Mouse (Mus musculus): ENCODE measurements around the gene Casc4.
"Not testable (repeated sequence)": the region's sequence is repeated elsewhere in the genome, so short reads cannot be mapped to it uniquely, and the experiment has no call there.

Casc4 gene

GRCm38 (mm10) chr2:121909975-121910374 lies 43.2 kb downstream of the Casc4 start:
- no peak for DNase-seq (ENCODE audit: extremely low read depth, insufficient read length, low spot score)

DNA sequence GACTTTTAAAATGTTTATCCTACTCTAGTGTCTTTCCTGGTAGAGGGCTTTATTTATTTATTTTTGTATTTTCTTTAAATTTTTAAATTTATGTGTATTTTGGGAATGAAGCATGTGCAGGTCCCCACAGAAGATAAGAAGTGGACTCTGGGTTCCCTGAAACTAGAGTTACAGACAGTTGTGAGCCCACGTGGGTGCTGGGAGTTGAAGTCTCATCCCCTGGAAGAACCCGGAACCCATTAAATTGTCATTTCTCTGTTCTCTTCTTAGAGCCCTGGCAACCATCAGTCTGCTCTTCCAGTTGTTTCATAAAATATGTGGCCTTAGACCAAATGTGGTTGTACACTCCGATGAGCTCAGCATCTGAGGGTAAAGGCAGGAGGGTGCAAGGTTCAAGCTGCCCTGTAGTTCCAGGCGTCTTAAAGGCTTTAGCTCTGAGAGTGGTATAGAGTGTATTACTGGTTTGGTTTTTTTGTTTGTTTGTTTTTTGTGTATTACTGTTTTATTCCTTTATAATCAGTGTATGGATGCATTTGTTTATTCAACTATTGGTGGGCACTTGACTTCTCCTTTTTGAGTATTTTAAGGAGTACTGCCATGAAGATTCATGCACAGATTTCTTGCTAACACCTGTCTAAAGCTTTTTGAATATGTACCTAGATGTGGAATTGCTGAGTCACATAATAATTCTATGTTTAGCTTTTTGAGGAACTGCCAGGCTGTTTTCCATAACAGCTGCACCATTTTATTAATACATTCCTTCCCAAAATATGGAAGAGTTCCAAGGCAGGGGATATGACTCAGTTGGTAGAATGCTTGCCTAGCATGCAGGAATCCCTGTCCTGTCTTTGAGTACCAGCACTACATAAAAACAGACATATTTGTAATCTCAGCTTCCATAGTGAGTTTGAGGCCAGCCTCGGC lies 49.5 kb downstream of the Casc4 start:
- peak; percentile 61 for DNase-seq (ENCODE audit: extremely low read depth, insufficient read length, low spot score)

DNA sequence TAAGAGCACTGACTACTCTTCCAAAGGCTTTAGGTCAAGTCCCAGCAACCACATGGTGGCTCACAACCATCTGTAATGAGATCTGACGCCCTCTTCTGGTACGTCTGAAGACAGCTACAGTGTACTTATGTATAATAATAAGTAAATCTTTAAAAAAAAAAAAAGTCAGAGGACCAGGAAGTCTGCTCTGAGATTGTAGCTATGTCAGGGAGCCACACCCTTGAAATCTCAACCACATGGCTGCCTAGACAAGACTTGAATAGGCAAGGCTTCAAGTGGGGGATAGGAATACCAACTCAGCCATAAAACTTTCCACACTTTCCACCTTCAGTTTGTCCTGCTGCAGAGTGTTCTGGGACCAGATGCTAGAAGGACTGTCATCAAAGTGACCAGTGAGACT lies 70.9 kb downstream of the Casc4 start:
- not testable (repeated sequence) for DNase-seq (ENCODE audit: extremely low read depth, insufficient read length, low spot score)

GRCm38 (mm10) chr2:121943364-121943763 lies 76.6 kb downstream of the Casc4 start:
- no peak for DNase-seq (ENCODE audit: extremely low read depth, insufficient read length, low spot score)

GRCm38 (mm10) chr2:121954971-121955656 lies 88.3 kb downstream of the Casc4 start:
- DNase-seq (ENCODE audit: extremely low read depth, insufficient read length, low spot score): no peak

GRCm38 (mm10) chr2:121955765-121956223 lies 89.0 kb downstream of the Casc4 start, which contains the start of the genes Ctdspl2 and Mageb3:
Gene Ctdspl2, plus strand, starts transcription at chr2:121956001.
Gene Mageb3, minus strand, starts transcription at chr2:121956092.
- peak; percentile 94 for DNase-seq (ENCODE audit: extremely low read depth, insufficient read length, low spot score)

GRCm38 (mm10) chr2:121956224-121957018 lies 89.7 kb downstream of the Casc4 start:
- peak; percentile 95 for DNase-seq (ENCODE audit: extremely low read depth, insufficient read length, low spot score)

DNA sequence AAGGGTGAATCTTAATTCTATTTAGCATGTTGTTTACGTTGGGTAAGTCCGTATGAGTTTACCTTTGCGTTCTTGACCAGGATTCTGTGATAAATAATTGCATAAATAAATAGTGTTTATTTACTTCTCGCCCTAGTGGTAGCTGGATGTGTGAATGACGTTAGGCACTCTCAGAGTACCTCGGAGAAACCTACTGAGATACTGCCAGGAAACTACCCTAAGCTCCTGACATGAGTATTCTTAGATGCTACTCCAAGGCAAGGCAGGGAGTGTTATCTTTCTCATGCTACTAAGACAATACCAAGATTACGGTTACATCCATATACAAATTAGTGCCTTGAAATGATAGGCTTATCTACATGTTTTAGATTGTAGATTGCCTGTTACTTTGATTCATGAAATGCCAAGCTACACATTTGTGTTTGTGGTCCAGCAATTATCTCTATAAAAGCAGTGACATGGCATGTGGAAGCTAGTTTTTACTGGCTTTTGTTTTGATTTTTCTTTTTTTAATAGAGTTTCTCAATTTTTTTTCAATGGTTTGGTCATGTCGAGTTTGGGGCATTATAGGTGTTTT lies 90.5 kb downstream of the Casc4 start:
- no peak for DNase-seq (ENCODE audit: extremely low read depth, insufficient read length, low spot score)

Data from 3134 (cell line).